Mouse (Mus musculus) natural killer cell, adult 2 months (primary cell): ENCODE data around the gene Ppp2r2c.

Experiments
- DNase-seq, 2 experiments: peaks; one replicate each; pipeline ENCODE4 v3.0.0; 2022; ENCODE audit warnings: low spot score in 2 of 2

Gene Ppp2r2c

DNA sequence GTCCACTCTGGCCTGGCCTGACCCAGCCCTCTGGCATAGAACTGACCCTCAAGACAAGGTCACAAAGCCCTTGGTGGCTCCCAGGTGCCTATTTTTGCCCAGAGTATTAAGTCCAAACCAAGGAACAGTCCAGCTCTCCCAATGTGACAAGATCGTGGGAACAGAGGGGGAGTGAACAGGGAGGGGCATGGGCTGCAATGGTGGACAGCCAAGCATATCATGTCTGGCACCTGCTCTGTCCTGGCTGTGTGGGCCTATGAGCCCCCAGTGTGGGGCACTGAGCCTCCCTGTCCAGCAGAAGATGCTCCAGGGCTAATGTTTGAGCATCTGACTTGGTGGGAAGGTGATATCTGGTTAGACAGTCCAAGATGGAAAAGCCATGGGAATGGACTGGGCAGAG, 118.3 kb downstream of the Ppp2r2c start:
- DNase-seq: no peak

- DNase-seq: no peak
Observed at GRCm38 (mm10) chr5:36988124-36988780, 119.9 kb downstream of the Ppp2r2c start.

DNA sequence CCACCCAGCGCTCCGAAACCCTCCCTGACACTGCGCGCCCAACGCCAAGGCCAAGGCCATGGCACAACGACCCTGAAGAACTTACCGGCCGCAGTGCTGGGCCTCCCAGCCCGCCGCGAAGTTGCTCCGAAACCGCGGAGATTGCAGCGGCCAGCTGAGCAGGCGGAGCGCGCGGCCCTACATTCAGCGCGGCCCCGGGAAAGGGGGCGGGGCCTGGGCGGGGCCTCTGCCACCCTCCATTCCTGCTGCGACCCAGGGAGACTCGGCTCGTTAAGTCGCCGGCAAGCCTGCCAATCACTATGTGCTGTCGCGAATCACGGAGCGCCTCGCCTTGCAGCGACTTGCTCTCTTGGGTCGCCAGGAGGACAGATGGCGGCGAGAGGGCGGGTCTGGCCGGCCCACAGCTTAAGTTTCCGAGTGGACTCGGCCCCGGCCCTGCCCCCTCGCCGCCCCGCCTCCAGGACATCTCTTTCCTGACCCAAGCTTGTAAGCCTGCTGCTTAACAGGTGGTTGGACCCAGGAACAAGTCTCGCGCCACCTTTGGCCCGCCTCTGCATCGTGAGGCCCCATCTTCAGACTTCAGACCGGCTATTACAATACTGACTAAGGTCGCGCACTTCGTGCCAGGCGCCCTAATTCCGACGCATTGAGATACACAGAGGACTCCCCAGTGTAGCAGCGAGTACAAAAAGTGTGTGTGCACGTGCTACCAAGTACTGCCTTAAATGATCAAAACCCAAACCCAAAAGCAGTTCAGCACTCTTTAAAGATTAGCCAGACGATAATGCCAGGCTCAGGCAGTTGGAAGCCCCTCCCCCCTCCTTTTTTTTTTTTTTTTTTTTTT, 120.7 kb downstream of the Ppp2r2c start, which contains the start of gene Wfs1:
Wfs1 (minus strand) TSS at position 425 of the 844 bp plus-strand sequence.
- DNase-seq: peak; percentile 93 to 94

DNA sequence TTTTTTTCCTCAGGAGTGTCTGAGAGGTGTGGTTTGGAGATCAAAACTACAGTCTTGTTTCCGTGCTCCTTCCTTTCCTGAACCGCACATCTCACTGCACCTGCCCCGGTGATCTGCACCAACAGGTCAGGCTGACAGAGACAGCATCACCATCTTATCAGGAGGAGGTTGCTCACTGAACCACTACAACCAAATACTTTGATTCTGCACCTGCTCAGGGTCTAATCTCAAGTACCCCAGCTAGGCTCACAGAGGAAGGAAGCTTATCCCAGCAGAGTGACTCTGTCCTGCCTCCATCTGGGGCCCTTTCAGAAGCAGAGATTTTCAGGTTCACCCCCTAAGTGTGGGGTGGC, 121.3 kb downstream of the Ppp2r2c start:
- no peak for DNase-seq

DNA sequence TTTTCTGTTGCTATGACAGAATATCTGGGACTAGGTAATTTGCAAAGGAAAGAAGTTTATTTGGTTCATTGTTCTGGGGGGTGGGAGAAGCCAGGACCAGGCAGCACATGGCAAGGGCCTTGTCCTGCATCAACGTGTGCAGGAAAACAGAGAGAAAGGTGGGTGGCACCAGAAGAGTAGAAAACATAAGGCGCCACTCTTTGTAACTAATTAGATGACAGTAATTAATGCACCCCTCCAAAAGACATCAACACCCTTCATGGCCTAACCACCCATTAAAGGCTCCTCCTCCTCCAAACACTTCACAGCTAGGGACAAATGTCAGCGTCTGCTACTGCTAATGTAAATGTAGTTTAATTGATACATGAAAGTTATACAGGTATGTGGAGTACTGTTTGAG, 121.9 kb downstream of the Ppp2r2c start:
- no peak for DNase-seq

DNA sequence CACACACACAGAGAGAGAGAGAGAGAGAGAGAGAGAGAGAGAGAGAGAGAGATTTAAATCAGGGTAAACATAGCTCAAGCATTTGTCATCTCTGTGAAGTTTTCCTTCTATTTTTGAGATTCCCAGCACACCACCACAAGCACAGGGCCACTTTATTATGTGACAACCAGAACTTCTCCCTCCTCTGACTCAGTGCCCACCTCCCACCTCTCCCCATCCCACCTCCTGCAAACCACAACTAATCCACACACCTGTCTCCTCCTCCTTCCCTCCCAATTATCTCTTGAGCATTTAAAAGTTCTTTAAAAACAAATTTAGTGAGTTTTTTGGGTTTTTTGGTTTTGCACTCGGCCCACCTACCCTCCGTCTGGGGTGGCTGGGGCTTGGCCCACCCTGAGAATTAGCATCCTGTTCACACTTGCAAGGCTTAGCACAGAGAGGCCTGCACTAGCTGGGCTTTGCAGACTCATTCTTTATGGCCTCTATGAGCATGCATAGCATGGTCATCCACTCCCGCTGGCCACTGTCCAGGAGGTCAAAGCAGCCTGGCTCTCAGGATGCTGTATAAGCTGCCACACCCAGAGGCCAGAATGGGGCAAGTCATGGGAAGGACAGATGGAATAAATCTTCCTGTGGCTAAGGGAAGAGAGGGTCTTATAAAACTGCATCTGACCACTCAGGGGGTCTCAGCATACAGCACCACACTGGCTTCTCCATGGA, 122.5 kb downstream of the Ppp2r2c start:
- no peak for DNase-seq

DNA sequence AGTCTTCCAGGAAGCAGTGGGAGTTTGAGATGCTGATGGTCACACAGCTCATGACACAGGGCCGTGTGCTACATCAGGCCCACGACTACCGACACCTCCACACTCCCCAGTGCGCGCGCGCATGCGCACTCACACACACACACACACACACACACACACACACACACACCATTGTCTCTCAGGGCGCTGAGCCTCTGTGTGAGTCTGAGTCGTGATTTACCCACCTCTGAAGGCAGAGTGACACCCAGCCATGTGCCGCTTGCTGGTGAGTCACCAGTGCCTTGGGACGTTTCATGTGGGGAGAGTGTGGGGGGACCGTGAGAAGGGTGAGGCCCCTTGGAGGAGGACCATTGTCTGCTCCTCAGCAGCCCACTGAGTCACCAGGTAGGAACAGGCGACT, 128.1 kb downstream of the Ppp2r2c start:
- DNase-seq: peak; percentile 29 to 30

GRCm38 (mm10) chr5:36997996-36998395, 129.7 kb downstream of the Ppp2r2c start:
- no peak for DNase-seq

DNA sequence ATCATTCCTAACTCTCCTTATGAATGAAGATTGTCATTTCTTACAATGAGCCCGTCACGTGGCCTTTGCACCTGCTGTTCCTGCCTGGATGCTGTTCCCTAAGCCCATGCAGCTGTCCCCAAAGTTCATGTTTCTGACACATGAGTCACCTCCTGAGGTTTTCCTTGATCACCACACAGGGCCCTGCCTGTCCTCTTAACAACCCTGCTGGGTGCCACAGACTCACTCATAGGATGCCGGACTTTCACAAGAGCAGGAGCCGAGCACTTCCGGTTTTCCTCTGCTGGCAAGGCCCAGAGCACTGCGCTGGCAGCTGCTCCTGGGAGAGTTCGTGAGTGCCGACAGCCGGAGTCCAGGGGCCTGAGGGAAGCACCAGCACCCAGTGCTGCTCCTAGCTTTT, 132.7 kb downstream of the Ppp2r2c start:
- no peak for DNase-seq

DNA sequence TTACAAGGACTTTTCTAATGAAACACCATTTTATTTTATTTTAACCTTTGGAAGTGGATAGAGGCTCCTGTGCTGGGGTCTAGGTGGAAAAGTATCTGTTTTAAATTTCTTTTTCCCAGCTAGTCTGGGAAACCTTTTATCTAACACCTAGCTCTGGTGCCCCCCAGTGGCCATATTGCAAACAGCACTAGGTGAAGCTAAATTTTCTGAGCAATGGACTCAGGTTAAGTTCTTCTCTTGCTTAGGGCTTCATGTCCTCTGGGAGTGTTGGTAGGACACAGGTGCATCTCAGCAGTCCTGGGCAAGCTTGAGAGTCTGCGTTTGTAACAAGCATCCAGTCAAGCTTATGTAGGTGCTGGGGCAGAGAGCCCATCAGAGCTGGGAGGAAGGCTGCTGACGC, 133.7 kb downstream of the Ppp2r2c start:
- DNase-seq: peak; percentile 59 to 75
